Mouse (Mus musculus): ENCODE measurements at regions not wholly inside any gene's neighbourhood (a gene's known extent, or its start where the extent isn't known, plus 50 kb on each side); places are given as distances from the start of the nearest gene placed in this dataset.

- no peak for ATAC-seq (ENCODE audit: low FRiP score)
- DNase-seq (ENCODE audit: low spot score, missing footprints): no peak
These were observed 301.0 kb upstream of the Ttc14 start for GRCm38 (mm10) chr3:33498645-33499044.

DNA sequence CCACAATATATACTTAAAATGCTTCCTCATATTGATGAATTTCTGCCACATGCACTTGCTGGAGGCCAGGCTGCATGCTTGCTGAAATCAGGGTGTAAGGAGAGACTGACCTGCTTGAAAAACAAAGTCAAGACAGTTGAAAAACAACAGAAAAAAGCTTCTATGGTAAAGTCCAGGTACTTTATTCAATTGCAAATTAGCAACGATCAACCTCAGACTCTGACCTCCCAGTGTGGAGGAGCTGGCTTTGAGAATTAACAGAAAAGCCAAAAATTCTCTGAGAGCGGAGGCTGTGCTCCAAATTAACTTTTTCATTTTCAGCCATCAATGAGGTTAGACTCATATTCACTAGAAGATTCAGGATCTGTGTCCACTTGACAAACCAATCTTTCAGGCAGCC is 291.4 kb upstream of the Ttc14 start:
- Histone ChIP-seq H3K4me3 (ENCODE audit: low read depth, low read length) (no peak overlapping the region), H3K4me1 (ENCODE audit: control insufficient read depth, insufficient read depth, low read length) (no peaks in the 10 kb centered on the region), H3K27ac (ENCODE audit: low read depth, low read length) (no peak overlapping the region), H3K4me2 (no peak overlapping the region), H3K36me3 (ENCODE audit: control insufficient read depth, insufficient read depth, low read length) (no peaks in the 10 kb centered on the region), H3K9ac (ENCODE audit: low read length) (no peak overlapping the region), H3K27me3 (ENCODE audit: control insufficient read depth, insufficient read depth, low read length) (no peaks in the 10 kb centered on the region), H3K9me3 (ENCODE audit: control insufficient read depth, low read length) (no peaks in the 10 kb centered on the region)
- 69% methylated on average over 2 of the region's 2 CpGs for WGBS
- no peak for DNase-seq (ENCODE audit: low spot score, missing footprints)
- no peak for ATAC-seq (ENCODE audit: low FRiP score)

More at GRCm38 (mm10) chr3:33498645-33499044, 301.0 kb upstream of the Ttc14 start:
- H3K4me2 ChIP-seq: no peak overlapping the region
- H3K27ac ChIP-seq (ENCODE audit: low read depth, low read length): no peak overlapping the region
- no peaks in the 10 kb centered on the region for H3K36me3 ChIP-seq (ENCODE audit: control insufficient read depth, insufficient read depth, low read length)
- H3K9me3 ChIP-seq (ENCODE audit: control insufficient read depth, low read length): no peaks in the 10 kb centered on the region
- WGBS: 88% methylated on average over 1 of the region's 1 CpGs
- no peak overlapping the region for H3K4me3 ChIP-seq (ENCODE audit: low read depth, low read length)
- H3K27me3 ChIP-seq (ENCODE audit: control insufficient read depth, insufficient read depth, low read length): no peaks in the 10 kb centered on the region
- no peak overlapping the region for H3K9ac ChIP-seq (ENCODE audit: low read length)
- H3K4me1 ChIP-seq (ENCODE audit: control insufficient read depth, insufficient read depth, low read length): no peaks in the 10 kb centered on the region

GRCm38 (mm10) chr3:33544161-33544560 is 255.5 kb upstream of the Ttc14 start:
- no peak overlapping the region for H3K9ac ChIP-seq (ENCODE audit: low read length)
- no peak overlapping the region for H3K4me3 ChIP-seq (ENCODE audit: low read depth, low read length)
- H3K36me3 ChIP-seq (ENCODE audit: control insufficient read depth, insufficient read depth, low read length): no peaks in the 10 kb centered on the region
- H3K9me3 ChIP-seq (ENCODE audit: control insufficient read depth, low read length): no peaks in the 10 kb centered on the region
- no peak overlapping the region for H3K4me2 ChIP-seq
- no peak for ATAC-seq (ENCODE audit: low FRiP score)
- peak; percentile 66 for DNase-seq (ENCODE audit: low spot score, missing footprints)
- 95% methylated on average over 1 of the region's 1 CpGs for WGBS
- no peaks in the 10 kb centered on the region for H3K4me1 ChIP-seq (ENCODE audit: control insufficient read depth, insufficient read depth, low read length)
- no peaks in the 10 kb centered on the region for H3K27me3 ChIP-seq (ENCODE audit: control insufficient read depth, insufficient read depth, low read length)
- H3K27ac ChIP-seq (ENCODE audit: low read depth, low read length): no peak overlapping the region

- no peak for ATAC-seq (ENCODE audit: low FRiP score)
- Histone ChIP-seq H3K4me3 (ENCODE audit: low read depth, low read length) (no peak overlapping the region), H3K4me2 (no peak overlapping the region), H3K27me3 (ENCODE audit: control insufficient read depth, insufficient read depth, low read length) (no peaks in the 10 kb centered on the region), H3K36me3 (ENCODE audit: control insufficient read depth, insufficient read depth, low read length) (no peaks in the 10 kb centered on the region), H3K9me3 (ENCODE audit: control insufficient read depth, low read length) (no peaks in the 10 kb centered on the region), H3K27ac (ENCODE audit: low read depth, low read length) (no peak overlapping the region), H3K9ac (ENCODE audit: low read length) (no peak overlapping the region), H3K4me1 (ENCODE audit: control insufficient read depth, insufficient read depth, low read length) (no peaks in the 10 kb centered on the region)
- DNase-seq (ENCODE audit: low spot score, missing footprints): no peak
- WGBS: 69% methylated on average over 4 of the region's 4 CpGs
These were observed 236.8 kb upstream of the Ttc14 start for GRCm38 (mm10) chr3:33562670-33563360.

GRCm38 (mm10) chr3:33580599-33580998 is 219.0 kb upstream of the Ttc14 start:
- Histone ChIP-seq H3K4me1 (ENCODE audit: control insufficient read depth, insufficient read depth, low read length) (no peaks in the 10 kb centered on the region), H3K9ac (ENCODE audit: low read length) (no peak overlapping the region), H3K4me3 (ENCODE audit: low read depth, low read length) (no peak overlapping the region), H3K27me3 (ENCODE audit: control insufficient read depth, insufficient read depth, low read length) (no peaks in the 10 kb centered on the region), H3K4me2 (no peak overlapping the region), H3K36me3 (ENCODE audit: control insufficient read depth, insufficient read depth, low read length) (no peaks in the 10 kb centered on the region), H3K27ac (ENCODE audit: low read depth, low read length) (no peak overlapping the region), H3K9me3 (ENCODE audit: control insufficient read depth, low read length) (no peaks in the 10 kb centered on the region)
- ATAC-seq (ENCODE audit: low FRiP score) (no peak), DNase-seq (ENCODE audit: low spot score, missing footprints) (no peak)
- 38% methylated on average over 1 of the region's 1 CpGs for WGBS

DNA sequence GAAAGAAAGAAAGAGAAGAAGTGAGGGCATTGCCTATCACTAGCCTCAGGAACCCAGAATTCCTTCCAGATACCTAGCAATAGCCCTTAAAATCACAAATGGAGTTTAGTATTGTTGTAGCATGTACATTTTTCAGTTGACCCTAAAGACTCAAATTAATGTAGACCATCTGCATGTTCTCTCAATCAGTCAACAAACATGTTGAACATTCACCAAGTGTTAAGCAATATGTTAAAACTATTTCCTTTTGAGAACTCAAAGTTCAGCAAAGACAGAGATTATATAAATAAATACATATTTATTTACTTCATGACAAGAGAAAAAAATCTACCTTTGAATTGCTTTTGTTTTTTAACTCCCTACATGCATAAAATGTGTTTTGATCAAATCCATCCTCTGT is 185.4 kb upstream of the Ttc14 start:
- Histone ChIP-seq H3K4me2 (no peak overlapping the region), H3K9ac (ENCODE audit: low read length) (no peak overlapping the region), H3K4me1 (ENCODE audit: control insufficient read depth, insufficient read depth, low read length) (no peaks in the 10 kb centered on the region), H3K9me3 (ENCODE audit: control insufficient read depth, low read length) (no peaks in the 10 kb centered on the region), H3K4me3 (ENCODE audit: low read depth, low read length) (no peak overlapping the region), H3K27ac (ENCODE audit: low read depth, low read length) (no peak overlapping the region), H3K36me3 (ENCODE audit: control insufficient read depth, insufficient read depth, low read length) (no peaks in the 10 kb centered on the region), H3K27me3 (ENCODE audit: control insufficient read depth, insufficient read depth, low read length) (no peaks in the 10 kb centered on the region)
- DNase-seq (ENCODE audit: low spot score, missing footprints) (no peak), ATAC-seq (ENCODE audit: low FRiP score) (no peak)

DNA sequence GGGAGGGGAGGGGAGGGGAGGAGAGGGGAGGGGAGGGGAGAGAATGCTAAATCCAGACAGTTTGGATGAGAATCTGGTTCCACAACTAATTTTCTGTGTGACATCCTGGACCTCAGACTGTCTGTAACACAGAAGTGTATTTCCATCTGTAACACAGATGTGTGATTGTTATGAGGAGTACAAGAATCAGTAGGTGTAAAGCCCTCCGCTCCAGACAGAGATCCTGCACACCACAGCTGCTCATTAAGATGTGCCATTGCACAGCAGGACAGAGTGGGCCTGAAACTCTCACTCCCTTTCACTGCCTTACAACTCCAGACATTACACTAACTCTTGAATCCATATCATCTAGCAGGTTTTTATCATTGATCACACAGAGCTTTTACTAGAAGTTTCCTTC is 182.8 kb upstream of the Ttc14 start:
- H3K9me3 ChIP-seq (ENCODE audit: control insufficient read depth, low read length): no peaks in the 10 kb centered on the region
- ATAC-seq (ENCODE audit: low FRiP score): no peak
- DNase-seq (ENCODE audit: low spot score, missing footprints): no peak
- H3K9ac ChIP-seq (ENCODE audit: low read length): no peak overlapping the region
- WGBS: 89% methylated on average over 1 of the region's 1 CpGs
- H3K4me2 ChIP-seq: no peak overlapping the region
- H3K36me3 ChIP-seq (ENCODE audit: control insufficient read depth, insufficient read depth, low read length): no peaks in the 10 kb centered on the region
- H3K27ac ChIP-seq (ENCODE audit: low read depth, low read length): no peak overlapping the region
- no peaks in the 10 kb centered on the region for H3K4me1 ChIP-seq (ENCODE audit: control insufficient read depth, insufficient read depth, low read length)
- no peaks in the 10 kb centered on the region for H3K27me3 ChIP-seq (ENCODE audit: control insufficient read depth, insufficient read depth, low read length)
- H3K4me3 ChIP-seq (ENCODE audit: low read depth, low read length): no peak overlapping the region

GRCm38 (mm10) chr3:33632928-33633514 is 166.6 kb upstream of the Ttc14 start:
- WGBS: 84% methylated on average over 2 of the region's 2 CpGs

GRCm38 (mm10) chr3:33658597-33658996 is 141.0 kb upstream of the Ttc14 start:
- H3K27ac ChIP-seq (ENCODE audit: low read depth, low read length): no peak overlapping the region
- no peaks in the 10 kb centered on the region for H3K27me3 ChIP-seq (ENCODE audit: control insufficient read depth, insufficient read depth, low read length)
- no peaks in the 10 kb centered on the region for H3K4me1 ChIP-seq (ENCODE audit: control insufficient read depth, insufficient read depth, low read length)
- no peak overlapping the region for H3K9ac ChIP-seq (ENCODE audit: low read length)
- 87% methylated on average over 5 of the region's 5 CpGs for WGBS
- H3K4me3 ChIP-seq (ENCODE audit: low read depth, low read length): no peak overlapping the region
- ATAC-seq (ENCODE audit: low FRiP score) (no peak), DNase-seq (ENCODE audit: low spot score, missing footprints) (no peak)
- no peaks in the 10 kb centered on the region for H3K9me3 ChIP-seq (ENCODE audit: control insufficient read depth, low read length)
- no peaks in the 10 kb centered on the region for H3K36me3 ChIP-seq (ENCODE audit: control insufficient read depth, insufficient read depth, low read length)
- H3K4me2 ChIP-seq: no peak overlapping the region

More at GRCm38 (mm10) chr3:33632928-33633514, 166.6 kb upstream of the Ttc14 start:
- Histone ChIP-seq H3K36me3 (ENCODE audit: control insufficient read depth, insufficient read depth, low read length) (no peaks in the 10 kb centered on the region), H3K27me3 (ENCODE audit: control insufficient read depth, insufficient read depth, low read length) (no peaks in the 10 kb centered on the region), H3K4me3 (ENCODE audit: low read depth, low read length) (no peak overlapping the region), H3K27ac (ENCODE audit: low read depth, low read length) (no peak overlapping the region), H3K9me3 (ENCODE audit: control insufficient read depth, low read length) (no peaks in the 10 kb centered on the region), H3K9ac (ENCODE audit: low read length) (no peak overlapping the region), H3K4me2 (no peak overlapping the region), H3K4me1 (ENCODE audit: control insufficient read depth, insufficient read depth, low read length) (no peaks in the 10 kb centered on the region)
- ATAC-seq (ENCODE audit: low FRiP score) (no peak), DNase-seq (ENCODE audit: low spot score, missing footprints) (no peak)
